Mouse (Mus musculus) cerebellum, postnatal 36 days (tissue): Measurements from ENCODE around the gene Plb1.

Experiments used
- DNase-seq, 2 experiments: peaks; one replicate each; pipeline ENCODE4 v3.0.0; 2021 to 2022; ENCODE audit warnings: mixed read lengths in 2 of 2

The Plb1 gene

DNA sequence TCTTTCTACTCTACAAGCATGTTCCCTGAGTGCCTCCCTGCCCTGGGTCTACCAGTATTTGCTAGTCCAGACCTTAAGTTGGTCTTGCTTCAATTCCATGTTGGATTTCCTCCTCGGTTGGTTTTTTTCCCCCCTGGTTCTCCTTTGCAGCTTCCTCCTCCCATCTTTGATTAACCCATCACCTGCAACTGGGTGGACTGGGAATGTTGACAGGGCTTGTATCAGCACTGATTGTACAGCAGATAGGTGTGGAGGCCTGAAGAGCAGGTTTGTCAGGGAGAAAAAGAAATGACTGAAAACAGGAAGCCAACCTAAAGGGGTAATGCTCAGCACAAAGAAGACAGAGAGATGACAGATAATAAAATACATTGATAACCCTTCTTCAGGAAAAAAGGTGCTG, 104.8 kb downstream of the Plb1 start:
- DNase-seq, result no peak

DNA sequence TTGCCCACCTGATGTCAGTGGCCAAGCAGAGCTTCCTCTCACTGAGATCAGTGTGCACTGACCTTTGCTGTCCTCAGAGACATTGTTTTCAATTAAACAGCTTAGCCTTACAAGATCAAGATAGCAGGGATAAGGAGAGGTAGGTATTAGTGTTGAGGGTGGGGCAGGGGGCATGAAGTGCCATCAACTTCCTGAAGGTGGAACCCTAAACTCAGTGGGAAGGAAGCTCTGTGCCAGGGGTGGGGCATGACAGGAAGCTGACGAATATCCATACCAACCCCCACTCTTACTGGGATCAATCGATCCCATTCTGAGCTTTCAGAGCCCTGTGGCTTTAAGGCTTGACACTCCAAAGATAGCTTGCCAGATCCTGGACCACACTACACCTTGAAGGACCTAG, 105.8 kb downstream of the Plb1 start:
- DNase-seq, result no peak

DNA sequence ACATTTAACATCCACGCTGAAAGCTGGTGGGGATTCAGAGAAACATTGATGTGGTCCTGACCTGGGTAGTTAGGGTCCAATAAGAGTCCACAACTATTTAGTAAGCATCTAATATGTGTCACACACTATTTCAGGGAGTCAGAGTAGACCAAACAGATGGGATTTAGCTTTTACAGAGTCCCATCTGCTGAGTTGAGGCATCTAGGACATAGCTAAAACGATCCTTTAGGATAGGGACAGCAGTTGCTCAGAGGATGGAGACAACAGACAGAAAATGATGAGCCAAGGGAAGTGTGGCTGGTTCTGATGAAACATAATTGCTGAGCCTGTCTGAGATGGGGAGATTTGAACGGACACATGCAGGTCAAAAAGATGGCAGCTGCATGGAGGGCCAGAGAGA, 106.3 kb downstream of the Plb1 start:
- no peak for DNase-seq

DNA sequence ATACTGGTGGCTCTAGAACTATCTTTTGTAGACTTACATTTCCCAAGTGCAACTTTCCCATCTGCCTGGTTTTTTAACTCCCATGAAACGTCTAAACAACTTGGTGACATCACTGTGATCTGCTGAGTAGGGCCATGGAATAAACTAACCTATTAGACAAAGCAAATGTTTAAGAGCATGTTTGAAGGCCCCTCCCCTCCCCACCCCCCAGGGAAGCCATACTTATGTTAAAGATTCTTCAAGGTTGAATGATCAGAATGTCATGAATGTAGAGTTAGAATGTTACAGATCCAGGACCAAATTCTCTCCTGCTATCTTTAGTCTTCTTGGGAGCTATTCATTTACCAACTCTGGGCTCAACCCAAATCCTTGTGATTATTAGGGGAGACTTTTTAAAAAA, 107.7 kb downstream of the Plb1 start:
- no peak for DNase-seq

DNA sequence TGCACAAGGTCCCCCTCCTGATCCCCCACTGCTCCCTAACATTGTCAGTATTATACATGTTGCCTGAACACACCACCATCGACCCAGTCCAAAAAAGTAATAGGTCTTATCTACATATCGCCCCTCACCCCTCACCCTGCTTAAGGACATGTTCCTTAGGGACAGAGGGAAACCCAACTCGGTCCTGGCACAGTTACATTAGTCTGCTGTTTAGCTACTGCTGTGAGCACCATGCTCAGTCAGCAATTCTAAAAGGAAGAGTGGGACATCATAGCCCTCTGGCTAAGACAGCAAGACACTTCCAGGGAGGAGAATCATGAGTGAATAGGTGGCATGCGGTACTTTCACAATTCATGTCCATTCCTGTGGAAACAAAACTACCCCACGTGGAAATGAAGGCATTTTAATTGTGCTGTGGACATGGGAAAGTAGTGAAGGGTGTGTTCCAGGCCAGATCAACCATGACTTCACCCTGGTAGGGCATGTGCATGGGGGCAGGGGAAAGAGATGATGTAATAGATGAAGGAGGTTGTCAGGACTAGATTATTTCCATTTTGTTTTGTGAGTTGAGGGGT, 110.3 kb downstream of the Plb1 start:
- no peak for DNase-seq

DNA sequence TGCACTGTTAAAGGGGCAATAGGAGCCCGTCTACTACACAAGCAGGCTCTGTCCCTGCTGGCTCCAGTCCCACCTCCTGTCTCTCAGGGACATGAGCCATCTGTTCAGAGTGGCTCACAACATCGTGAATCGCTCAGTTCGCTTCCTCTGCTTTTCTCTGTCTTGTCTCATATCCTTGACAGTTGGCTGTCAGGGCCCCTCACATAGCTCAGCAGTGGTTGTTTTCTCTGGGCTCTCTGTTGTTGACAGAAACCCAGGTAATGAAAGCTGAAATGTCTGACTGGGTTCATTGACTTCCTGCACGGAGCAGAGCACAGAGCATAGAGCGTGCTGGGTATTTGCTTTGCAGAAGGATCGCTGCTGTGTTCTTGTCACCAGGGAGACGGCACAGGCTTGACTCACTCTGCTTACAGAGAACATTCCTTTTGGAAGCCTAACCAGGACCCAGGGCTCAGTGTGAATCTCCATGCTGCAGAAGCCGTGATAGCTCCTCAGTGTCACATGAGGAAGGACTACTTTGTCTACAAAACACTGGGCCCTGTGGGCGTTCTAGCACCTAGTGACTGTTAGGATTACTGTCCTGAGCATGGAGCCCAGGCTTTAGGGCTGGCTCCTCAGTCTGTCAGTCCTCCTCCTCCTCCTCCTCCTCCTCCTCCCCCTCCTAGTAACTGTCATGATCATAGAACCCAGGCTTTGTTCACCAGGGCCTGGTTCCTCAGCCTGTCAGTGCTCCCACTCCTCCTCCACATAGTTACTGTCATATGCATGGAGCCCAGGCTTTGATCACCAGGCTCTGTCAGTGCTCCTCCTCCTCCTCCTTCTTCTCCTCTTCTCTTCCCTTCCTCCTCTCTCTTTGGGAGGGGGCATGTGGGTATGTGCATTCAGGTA, 113.8 kb downstream of the Plb1 start:
- DNase-seq, result peak; percentile 84 to 87

DNA sequence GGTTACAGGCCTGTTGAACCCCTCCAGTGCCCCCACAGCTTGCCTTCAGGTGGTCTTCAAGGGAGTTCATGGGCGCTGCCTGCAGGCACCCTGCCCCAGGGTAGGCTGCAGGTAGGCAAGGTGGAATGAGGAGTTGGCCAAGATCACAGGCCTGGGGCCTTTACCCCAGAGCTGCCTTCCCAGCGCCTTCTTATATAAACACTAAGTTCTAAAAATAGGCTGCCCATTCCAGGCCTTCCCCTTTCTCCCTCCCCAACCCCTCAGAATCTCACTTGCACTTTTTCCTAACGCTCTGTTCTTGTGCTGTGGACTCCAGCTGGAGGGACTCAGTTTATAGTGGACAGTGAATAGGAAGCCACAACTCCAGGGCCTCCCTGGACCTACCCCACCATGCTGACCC, 117.2 kb downstream of the Plb1 start:
- DNase-seq, result no peak

DNA sequence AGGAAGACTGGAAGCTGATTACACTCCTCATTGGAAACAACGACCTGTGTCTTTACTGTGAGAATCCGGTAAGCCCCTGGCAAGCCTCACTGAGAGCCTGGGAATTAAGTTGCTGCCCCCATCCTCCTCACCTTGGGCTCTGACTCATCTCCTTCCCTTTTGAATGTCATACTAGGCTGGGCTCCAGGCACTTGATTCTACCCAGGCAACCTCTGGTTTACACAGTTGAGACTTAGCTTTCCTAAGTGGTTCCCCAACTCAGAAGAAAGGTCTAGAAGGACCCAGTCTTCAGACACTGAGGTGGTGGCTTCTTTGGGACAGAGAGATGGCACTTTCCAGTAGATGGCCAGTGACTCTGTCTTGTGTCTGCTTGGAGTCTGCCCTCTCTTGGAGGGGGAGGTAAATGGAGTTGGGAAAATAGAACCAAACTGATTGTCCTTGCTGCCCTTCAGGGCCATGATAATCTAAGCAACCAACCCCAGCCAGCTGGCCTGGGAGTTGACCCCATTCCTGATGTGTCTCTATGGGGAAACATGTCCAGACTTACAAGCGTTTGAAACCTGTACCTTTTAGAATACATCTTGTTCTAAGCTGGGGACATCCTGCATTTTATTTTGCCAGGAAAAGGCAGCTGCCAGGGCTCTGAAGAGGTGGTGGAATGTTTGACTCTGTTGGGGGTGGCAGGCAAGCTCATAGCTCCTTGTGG, 118.2 kb downstream of the Plb1 start:
- no peak for DNase-seq

DNA sequence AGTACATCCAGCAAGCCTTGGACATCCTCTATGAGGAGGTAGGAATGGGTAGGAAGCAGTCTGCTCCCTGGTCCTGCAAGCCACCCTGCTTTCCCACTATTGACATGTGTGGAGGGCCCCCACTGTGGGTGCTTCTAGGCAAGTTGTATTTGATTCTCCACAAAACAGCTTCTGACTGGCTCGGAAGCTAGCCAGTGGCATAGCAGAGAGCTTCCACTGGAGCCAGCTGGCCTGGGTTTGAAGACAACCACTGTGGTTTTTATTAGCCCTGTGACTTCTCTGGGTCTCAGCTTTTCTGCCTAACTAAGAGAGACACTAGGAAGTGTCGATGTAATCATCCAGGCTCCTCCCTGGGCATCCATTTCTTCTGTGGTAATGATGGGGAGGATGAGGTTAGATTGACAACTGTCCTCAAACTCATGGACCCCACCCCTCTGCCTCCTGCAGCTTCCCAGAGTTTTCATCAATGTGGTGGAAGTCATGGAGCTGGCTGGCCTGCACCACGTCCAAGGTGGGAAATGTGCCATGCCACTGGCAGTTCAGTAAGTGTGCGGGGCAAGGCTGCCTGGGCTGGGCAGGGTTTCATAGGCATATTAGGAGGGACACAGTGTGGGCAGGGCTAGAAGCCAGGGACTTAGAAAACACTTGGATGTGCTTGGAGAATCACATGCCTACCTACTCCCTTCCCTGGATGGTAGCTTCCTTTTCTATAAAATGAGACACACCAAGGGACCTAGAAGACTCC, 119.4 kb downstream of the Plb1 start:
- no peak for DNase-seq

DNA sequence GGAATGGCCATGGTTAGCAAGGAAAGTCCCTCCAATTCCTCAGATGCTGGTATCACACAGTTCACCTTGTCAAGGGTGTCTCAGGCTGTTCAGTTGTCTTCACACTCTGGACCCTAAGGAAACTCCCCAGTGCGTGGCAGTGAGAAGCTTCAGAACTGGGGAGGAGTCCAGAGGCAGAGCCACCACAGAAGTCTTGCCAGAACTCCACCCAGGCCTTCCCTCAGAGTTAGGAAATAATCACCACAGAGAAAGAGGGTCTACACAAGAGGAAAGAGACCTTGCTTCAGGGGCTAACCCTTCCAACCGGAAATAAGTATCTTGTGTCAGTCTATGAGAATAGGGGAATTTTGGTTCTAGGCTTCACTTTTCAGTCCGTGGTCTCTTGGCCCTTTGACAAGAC, 120.3 kb downstream of the Plb1 start:
- no peak for DNase-seq

DNA sequence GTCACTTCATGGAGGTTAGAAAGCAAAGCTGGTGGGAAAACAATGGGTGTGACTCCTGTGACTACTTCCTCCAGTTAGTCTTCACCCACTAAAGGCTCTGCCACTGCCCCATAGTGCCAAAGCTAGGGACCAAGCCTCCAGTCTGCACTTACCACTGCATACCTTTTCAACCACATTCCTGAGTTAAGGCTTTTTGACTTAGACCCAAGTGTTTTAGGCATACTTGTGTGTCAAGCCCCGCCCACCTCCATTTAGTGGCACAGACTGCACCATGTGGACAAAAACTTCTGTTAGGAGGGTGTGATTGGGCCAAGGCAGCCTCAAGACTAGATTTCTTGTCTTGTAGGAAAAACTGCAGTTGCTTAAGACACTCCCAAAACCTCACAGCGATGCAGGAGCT, 120.8 kb downstream of the Plb1 start:
- DNase-seq, result no peak

DNA sequence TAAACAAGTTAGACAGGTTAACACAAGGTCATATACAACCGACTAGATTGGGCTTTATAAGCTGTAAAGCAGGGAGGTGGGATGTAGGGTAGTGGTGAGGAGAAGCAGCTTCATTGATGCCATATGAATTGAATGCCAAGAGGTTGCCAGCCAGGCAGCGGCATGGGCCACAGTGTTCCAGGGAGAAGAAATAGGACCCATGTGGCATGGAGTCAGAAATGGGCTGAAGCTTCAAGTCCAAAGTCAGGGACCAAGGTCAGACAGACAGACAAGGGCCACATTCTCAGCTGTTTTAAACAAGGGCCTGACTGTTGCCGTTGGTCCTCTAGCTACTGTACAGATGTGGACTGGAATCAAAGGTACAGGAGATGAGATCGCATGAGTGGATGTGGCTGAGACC, 128.0 kb downstream of the Plb1 start:
- no peak for DNase-seq

DNA sequence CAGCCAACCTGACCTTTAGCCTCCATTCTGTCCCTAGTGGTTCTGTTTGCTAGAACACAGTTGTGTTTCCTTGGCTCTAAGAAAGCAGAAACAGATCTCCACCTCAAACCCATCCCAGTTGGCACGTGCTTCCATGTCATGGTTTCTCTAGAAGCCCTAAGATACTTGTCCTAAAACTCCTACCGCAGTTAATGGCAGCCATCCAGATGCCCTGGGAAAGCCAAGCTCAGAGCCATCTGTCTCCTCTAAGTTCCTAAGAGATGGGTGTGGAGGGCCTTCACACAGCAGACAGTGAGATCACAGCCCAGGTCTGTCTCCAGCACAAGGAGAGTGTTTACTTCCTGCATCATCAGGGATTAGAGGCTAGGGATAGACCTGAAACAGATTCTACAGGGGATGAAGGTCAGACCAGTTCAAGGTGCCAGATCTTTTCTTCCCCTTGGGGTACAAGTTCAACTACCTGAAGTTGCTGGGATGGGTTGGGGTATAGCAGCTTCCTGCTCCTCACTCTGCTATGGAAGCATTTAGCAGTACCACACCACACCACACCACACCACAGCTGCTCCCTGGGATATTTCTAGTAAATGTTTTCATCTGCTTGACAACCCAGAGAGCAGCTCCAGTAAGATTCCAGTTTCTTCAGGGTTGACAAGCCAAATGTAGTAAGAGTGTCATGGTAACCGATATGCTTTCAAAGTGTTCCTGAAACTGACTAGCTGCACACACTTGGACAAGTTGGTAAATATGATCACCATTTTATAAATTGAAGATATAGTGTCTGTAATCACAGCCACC, 129.1 kb downstream of the Plb1 start:
- peak; percentile 66 to 69 for DNase-seq

DNA sequence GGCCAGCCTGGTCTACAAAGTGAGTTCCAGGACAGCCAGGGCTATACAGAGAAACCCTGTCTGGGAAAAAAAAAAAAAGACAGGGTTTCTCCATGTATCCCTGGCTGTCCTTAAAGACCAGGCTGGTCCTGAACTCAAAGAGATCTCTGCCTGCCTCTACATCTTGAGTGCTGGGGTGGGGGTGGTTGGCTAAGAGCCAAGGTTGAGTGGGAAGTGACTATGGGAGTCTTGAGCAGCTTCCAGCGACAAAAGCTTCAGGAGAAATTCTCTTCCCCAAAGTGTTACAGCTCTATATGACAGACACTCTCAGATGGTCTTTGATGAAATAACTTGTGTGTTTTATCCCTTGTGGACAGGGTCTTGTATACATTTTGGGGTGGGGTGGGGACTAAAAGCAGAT, 136.9 kb downstream of the Plb1 start:
- no peak for DNase-seq

DNA sequence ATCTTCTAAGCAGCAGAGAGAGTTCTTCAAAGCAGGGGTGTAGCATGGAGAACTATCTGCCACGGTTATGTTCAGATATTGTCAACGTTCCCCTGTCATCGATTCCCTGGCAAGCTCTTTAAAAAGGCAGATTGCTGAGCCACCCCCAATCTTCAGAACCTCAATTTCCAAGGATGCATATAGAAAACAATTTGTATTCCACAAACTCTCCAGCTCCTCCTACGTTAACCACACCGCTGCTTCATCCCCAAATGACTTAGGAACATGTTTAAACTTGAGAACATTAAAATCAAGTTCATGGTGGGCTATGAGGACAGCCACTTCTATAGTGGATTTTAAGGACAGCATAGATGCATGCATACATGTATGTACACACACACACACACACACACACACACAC, 138.7 kb downstream of the Plb1 start:
- DNase-seq, result no peak

DNA sequence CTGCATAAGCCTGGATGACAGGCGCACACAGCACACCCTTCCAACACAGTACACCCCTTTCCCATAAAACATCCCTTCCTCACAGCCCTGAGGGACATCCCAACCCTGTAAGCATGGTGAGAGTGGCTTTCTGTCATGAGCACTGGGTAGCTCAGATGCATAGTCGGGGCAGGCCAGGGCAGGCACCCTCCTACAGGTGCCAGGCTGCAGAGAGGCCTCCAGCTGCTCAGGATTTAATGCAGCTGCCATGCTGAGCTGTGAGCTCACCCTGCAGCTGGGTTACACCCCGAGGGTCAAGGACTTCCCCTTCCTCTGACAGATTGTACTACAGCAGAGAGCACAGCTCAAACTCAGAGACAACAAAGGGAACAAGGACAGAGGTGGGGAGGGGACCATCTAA, 146.0 kb downstream of the Plb1 start:
- no peak for DNase-seq

DNA sequence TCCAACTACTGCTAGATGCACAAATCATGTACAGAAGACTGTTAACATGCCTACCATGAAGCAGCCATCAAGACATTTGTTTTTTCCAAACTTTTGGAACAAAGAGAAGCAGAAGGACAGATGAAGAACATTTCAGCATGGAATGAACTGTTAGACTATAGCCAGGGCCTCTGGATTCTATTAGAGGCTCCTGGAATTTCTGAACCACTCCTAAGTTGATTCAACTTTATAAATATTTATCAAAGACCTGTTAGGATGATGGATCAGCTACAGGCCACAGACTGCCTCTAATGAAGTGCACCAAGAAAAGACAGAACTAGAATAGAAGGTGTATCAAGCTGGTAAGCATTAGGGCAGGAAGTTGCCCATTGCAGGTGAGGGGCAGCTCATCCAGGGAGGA, 156.1 kb downstream of the Plb1 start:
- DNase-seq, result no peak

DNA sequence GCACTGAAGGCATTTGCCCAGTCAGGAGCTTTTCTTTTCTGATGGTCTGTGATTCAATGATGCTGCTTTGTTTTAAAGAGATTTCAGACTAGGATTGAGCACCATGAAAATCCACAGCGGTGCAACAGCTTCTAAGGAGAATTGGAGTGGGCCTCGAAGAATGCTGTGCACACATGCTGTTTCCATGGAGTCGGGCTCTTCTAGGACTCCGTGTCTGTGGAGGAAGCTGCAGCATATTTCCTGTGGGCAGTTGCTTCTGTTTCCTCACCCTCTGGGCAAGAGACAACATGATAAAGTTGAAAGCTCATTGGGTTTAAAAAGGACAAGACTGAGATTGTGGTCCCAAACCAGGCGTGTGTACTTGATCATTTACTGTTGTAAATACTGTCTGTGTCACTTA, 157.8 kb downstream of the Plb1 start:
- no peak for DNase-seq

DNA sequence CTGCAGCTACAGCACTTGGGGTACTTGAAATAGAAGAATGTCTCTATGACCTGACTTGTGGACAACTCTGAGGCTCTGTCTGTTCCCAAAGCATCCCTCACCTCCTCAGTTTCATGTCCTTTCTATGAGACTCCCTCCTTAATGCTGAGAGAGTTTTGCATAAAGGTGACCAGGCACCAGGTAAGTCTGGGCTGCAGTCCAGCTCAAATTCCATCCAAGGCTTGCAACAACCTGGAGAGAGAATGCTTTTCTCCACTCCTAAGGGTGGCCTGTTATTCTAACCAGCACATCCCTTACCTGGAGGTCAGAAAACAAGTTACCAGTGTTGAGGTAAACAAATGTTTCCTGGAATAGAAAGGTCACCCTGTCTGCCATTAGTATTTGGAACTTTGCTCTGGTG, 159.8 kb downstream of the Plb1 start:
- DNase-seq, result no peak

DNA sequence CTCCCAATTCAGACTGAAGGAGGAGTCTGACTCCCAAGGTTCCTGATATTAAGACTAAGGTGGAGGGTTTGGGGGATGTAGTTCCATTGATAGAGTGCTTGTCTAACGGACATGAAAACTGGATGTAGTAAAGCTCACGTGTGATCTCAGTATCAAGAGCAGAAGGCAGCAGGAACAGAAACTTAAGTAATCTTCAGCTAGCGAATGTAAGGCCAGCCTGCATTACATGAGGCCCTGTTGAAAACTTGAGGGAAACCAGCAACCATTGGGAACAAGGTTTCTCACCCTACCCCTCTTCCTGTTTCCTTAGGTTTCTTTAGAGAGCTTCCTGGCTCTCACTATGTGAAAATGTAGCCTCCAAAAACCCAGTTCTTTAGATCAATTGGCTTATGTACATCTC, 162.1 kb downstream of the Plb1 start:
- no peak for DNase-seq

DNA sequence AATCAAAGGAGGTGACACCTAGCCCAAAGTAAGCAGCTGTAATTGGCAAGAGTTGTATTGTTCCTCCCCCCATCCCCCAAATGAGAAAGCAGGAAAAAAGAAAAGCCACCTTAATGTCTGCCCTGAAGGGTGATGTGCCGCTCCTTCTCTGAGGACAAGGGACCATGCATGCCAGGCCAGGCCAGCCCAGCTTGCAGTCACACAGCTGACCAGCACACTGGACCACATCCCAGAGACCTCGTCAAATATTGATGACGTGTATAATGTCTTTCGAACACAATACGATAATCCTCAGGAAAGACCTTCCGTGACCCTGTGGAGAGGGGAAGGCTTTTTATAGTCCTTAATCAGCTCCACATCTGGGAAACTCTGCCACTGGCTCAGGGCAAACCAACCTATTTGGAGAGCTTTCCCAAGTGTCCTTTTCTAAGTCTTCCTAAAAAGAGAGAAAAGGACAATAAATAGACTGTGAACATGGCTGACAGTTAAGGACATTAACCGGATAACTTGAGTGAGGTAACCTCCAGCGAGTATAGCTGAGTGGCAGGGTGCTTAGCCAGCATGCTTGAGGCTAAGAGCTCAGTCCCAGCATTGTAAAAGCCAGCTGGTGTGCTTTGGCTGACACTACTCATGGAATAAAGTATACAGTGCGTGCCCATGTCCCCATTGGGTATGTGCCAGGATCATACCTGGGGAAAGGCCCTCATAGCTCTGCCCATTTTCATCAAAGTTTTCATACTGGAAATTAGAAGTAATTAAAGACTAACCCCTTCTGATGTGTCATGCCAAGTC, 162.8 kb downstream of the Plb1 start:
- no peak for DNase-seq

DNA sequence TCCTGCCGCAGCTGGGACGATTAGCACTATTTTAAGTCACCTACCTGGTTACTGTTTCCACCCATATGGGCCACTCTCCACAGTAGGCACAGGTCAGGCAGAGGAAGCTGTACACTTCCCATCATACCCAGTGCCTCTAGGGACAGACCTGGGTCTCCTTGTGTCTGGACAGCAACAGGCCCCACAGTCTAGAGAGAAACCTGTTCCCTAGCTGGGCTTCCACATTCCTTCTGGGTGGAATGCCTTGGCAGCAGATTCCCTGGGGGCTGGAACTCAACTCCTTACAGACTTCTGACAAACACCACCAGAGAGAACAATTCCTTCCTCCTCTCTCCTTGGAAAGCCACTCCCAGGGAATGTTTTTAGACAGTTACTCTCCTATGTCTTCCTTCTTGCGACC, 165.2 kb downstream of the Plb1 start:
- no peak for DNase-seq
